Mouse (Mus musculus): ENCODE data around the gene Krt90. TPM values are rescaled to one million over a fixed set of nuclear protein-coding genes. Genes with fewer than 3 reads are reported as not detected.

Gene Krt90
- not detected in 2 replicates for polyA plus RNA-seq (2012; ENCODE audit: insufficient read depth, insufficient read length, missing spikeins)

DNA sequence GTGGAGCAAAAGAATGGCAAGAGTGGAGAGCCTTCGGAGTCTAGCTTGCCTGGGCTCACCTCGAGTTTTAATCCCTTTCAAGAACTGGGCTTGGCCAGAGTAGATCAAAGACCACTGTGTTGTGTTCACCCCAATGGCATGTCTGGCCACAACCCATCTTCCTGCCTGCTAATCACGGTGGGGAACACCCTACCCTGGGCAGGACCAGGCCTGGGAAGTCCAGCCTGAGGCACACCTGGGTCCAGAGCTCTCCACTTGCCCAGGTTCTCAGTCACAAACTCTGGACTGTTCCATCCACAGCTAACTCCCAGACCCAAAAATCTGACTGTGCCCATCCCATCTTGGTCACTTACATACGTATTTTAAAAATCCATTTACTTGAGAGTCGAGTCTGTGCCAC is at the start of gene Krt90:
TSS of gene Krt90 (minus strand) at position 101 of the 400 bp plus-strand sequence.
- Histone ChIP-seq H3K4me3 (ENCODE audit: insufficient read depth, low read depth, low read length) (no peak within 1 kb of the TSS), H3K27ac (replicated peaks; ENCODE audit: low read depth, low read length) (no peak within 1 kb of the TSS), H3K4me1 (ENCODE audit: control insufficient read depth, insufficient read depth, insufficient read length, low read length) (no peaks in the 10 kb centered on the region)

DNA sequence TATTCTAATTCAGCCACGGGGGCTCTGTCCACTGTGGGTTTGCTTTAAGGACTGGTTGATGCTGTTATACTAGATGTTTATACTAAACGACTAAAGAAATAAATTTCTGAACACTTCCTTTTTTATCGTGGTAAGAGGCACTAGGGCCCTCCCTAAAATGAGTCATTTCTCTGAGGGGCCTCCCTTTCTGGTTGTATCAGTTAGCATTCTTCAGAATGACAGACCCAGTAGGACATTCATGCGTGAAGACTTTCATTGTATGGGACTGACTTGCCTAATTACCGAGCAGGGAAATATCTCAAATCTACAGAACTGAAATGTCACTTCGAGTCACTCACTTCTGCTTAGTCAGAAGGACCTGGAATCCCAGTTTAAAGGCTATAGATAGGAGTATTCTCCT is 36.4 kb upstream of the Krt90 start:
- H3K4me1 ChIP-seq (ENCODE audit: control insufficient read depth, insufficient read depth, insufficient read length, low read length) = no peaks in the 10 kb centered on the region
- no peak overlapping the region for H3K4me3 ChIP-seq (ENCODE audit: insufficient read depth, low read depth, low read length)
- no peak overlapping the region for H3K27ac ChIP-seq (replicated peaks; ENCODE audit: low read depth, low read length)

DNA sequence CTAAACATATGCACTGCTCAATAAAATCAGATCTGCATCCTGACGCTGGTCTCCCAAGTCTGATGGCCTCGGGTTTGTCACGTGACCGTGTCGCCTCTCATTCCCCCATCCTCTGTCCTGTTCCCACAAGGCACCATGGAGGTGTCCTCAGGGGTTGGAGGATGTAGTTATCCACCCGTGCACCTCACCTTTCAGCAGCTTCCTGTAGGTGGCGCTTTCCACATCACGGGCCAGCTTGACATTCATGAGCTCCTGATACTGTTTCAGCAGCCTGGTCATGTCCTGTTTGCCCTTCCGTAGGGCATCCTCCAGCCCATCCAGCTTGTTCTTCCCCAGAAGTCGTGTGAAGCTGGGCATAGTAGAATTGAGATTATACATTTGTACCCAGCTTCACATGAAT is 25.5 kb upstream of the Krt90 start:
- H3K27ac ChIP-seq (replicated peaks; ENCODE audit: low read depth, low read length) = no peak overlapping the region
- H3K4me3 ChIP-seq (ENCODE audit: insufficient read depth, low read depth, low read length) = no peak overlapping the region
- no peaks in the 10 kb centered on the region for H3K4me1 ChIP-seq (ENCODE audit: control insufficient read depth, insufficient read depth, insufficient read length, low read length)

DNA sequence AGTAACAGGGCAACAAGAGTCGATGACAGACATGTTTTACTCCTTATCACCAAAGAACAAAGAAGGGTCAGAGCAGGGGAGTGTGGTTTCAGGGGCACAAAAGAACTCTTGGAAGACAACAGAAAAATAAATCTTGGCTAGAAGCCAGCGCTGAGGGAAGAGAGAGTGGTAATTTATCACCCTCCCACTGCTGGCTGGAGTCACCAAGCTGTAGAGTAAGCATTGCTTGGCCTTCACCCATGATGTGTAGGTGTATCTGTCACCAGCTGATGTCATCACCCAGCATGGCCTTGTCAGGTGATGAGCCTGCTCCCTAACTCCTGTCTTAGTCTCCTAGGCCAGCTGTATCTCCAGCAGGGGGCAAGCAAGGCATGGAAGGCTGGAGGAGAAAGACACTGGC is 21.7 kb upstream of the Krt90 start:
- Histone ChIP-seq H3K4me3 (ENCODE audit: insufficient read depth, low read depth, low read length) (no peak overlapping the region), H3K27ac (replicated peaks; ENCODE audit: low read depth, low read length) (no peak overlapping the region), H3K4me1 (ENCODE audit: control insufficient read depth, insufficient read depth, insufficient read length, low read length) (no peaks in the 10 kb centered on the region)

DNA sequence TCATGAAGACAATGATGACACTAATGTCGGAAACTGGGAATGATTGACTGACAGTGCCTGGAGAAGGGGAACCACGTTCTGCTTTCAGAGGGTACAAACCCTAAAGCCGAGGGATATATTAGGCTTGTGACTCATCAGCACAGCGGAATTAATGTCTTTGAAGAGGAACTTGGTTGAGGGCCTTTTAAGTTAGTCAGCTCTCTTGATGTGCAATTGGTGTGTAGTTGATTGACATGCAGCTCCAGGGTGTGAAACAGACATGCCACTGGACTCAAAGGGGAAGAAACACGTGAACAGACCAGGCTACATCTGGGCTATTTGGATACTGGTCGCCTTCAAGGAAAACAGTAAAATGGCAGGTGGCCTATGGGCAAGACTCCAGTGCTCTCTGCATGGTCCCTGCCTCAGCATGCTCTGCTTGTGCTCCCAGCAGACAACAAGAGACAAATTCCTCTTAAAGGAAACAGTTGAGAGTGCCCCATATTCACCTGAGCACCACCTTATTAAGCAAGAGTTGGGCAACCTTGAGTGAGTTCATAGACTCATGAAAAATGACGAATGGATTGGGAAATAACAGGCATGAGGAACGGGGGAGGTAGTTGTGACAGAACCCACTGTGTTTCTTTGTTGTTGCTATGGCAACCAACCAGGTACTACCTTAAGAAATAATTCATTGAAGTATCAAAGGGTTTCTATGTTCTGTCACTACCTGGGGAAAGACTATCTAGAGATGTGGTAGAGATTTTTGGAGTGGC is 20.6 kb upstream of the Krt90 start:
- no peak overlapping the region for H3K27ac ChIP-seq (replicated peaks; ENCODE audit: low read depth, low read length)
- H3K4me1 ChIP-seq (ENCODE audit: control insufficient read depth, insufficient read depth, insufficient read length, low read length) = no peaks in the 10 kb centered on the region
- H3K4me3 ChIP-seq (ENCODE audit: insufficient read depth, low read depth, low read length) = no peak overlapping the region

DNA sequence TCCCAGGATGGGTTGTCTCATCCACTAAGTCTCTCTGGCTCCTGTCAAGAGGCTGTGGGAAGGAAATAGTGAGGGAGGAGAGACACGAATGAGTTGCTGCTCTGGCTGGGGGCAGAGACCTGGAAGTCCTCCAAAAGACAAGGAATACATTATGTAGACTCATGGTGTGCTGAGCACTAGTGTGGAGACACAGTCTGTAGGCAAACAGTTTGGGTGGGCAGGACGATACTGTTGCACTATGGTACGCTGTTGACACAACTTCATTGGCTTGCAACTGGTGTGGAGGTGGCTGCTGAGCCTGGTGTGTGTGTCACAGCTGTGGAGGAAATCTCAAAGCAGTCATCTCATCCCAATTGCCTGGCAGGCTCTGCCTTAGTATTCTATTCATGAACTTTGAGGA is 19.0 kb upstream of the Krt90 start:
- H3K27ac ChIP-seq (replicated peaks; ENCODE audit: low read depth, low read length) = no peak overlapping the region
- H3K4me1 ChIP-seq (ENCODE audit: control insufficient read depth, insufficient read depth, insufficient read length, low read length) = no peaks in the 10 kb centered on the region
- H3K4me3 ChIP-seq (ENCODE audit: insufficient read depth, low read depth, low read length) = no peak overlapping the region

DNA sequence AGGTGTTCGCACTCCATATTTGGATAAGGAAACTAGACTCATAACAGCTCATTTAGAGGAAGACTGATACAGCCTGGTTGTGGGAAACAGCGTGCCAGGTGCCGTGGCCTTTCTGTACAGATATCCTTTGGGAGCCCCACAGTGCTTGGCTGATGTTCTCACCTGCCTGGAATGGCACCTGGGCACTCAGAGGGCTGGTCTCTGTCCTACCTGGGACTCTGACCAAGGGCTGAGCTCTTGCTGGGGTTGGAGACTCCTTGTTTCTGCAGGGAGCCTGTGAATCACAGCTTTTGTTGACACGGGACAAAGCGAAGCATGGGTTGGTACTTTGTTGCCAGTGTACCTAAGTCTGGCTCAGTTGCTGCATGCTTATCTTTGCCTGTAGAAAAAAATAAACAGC is 12.8 kb upstream of the Krt90 start:
- no peak overlapping the region for H3K4me3 ChIP-seq (ENCODE audit: insufficient read depth, low read depth, low read length)
- H3K27ac ChIP-seq (replicated peaks; ENCODE audit: low read depth, low read length) = no peak overlapping the region
- no peaks in the 10 kb centered on the region for H3K4me1 ChIP-seq (ENCODE audit: control insufficient read depth, insufficient read depth, insufficient read length, low read length)

DNA sequence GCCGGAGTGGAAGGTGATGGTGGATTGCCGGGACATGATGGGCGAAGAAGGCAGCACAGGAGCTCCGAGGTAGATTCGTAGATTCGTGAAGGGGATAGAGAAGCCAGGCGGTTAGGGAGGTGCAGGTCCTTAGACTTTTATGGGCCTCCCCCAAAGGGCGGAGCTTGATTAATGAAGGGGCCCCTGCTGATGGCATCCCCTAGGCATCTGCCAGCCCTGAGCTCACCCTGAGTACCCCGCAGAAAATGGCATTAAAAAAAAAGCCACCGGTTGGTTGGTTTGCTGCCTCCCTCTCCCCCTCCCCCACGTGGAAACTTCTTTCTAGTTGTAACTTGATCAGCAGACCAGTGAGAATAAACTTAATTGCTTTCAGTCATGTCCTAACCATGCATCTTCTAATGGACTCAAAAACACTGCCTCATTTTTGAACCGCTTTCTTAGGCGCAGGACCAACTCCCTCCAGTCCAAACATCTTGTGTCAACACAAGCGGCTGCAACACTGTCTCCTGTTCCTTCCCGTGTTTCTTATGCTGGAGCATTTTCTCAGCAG is 11.1 kb upstream of the Krt90 start, which contains the start of gene Krt75:
TSS of gene Krt75 (minus strand) at position 109 of the 550 bp plus-strand sequence.
- Histone ChIP-seq H3K4me1 (ENCODE audit: control insufficient read depth, insufficient read depth, insufficient read length, low read length) (no peaks in the 10 kb centered on the region), H3K27ac (replicated peaks; ENCODE audit: low read depth, low read length) (no peak within 1 kb of the TSS), H3K4me3 (ENCODE audit: insufficient read depth, low read depth, low read length) (no peak within 1 kb of the TSS)

DNA sequence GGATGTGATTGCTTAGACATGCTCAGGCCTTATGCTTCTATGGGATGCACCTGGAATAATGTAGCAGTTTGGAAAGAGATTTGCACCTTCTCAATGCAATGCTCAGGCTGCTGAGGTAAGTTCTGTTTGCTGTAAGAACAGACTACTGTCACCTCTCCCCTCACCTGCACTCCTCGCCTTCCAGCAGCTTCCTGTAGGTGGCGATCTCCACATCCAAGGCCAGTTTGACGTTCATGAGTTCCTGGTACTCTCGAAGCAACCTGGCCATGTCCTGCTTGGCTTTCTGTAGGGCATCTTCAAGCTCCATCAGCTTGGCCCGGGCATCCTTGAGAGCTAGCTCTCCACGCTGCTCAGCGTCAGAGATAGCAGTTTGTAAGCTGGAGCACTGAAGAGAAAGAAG is 5.0 kb upstream of the Krt90 start:
- Histone ChIP-seq H3K4me3 (ENCODE audit: insufficient read depth, low read depth, low read length) (no peak overlapping the region), H3K27ac (replicated peaks; ENCODE audit: low read depth, low read length) (no peak overlapping the region)

DNA sequence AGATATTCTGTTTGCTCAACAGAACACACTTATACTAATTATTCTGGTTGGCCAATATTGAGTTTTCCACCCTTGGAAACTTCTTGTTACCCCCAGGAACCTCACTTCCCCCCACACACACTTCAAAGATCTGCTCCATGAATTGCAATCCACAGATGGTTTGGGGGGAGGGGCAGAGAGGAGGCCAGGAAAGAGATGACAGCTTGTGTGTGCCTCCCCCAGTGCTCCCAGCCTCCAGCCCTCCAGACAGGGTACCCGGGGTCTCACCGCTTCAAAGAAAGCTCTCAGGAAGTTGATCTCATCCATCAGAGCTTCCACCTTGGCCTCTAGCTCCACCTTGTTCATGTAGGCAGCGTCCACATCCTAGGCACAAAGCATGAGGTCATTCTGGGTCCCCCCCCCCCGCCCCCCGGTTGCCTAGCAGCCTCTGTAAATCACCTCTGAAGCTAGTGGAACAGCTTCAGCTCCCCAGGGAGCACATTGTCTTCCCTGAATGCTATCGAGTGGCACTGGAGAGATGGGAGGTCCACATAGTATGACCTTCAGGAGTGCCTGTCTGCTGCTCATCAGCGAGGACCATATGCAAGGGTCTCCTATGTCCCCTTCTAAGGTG is 4.6 kb downstream of the Krt90 start:
- no peak overlapping the region for H3K27ac ChIP-seq (replicated peaks; ENCODE audit: low read depth, low read length)
- no peaks in the 10 kb centered on the region for H3K4me1 ChIP-seq (ENCODE audit: control insufficient read depth, insufficient read depth, insufficient read length, low read length)
- no peak overlapping the region for H3K4me3 ChIP-seq (ENCODE audit: insufficient read depth, low read depth, low read length)

More for the DNA sequence above, 5.0 kb upstream of the Krt90 start:
- no peaks in the 10 kb centered on the region for H3K4me1 ChIP-seq (ENCODE audit: control insufficient read depth, insufficient read depth, insufficient read length, low read length)

DNA sequence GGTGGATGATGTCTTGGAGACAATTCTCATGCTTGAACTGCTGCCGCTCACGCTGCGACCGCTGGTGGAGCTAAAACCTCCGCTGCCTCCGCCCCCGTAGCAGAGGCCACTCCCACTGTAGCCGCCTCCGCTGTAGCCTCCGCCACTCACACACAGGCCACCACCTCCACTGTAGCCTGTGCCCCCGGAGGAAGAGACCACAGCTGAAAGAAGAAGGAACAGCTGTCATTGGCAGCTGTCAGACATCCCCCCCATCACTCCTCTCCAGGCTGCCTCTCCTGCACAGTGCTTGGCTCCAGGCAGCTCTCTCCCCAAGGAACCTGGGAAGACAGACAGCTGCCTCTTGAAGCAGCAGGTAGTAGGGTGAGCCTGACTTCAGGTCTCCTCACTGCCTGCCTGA is 9.6 kb downstream of the Krt90 start:
- Histone ChIP-seq H3K4me3 (ENCODE audit: insufficient read depth, low read depth, low read length) (no peak overlapping the region), H3K4me1 (ENCODE audit: control insufficient read depth, insufficient read depth, insufficient read length, low read length) (no peaks in the 10 kb centered on the region), H3K27ac (replicated peaks; ENCODE audit: low read depth, low read length) (no peak overlapping the region)

DNA sequence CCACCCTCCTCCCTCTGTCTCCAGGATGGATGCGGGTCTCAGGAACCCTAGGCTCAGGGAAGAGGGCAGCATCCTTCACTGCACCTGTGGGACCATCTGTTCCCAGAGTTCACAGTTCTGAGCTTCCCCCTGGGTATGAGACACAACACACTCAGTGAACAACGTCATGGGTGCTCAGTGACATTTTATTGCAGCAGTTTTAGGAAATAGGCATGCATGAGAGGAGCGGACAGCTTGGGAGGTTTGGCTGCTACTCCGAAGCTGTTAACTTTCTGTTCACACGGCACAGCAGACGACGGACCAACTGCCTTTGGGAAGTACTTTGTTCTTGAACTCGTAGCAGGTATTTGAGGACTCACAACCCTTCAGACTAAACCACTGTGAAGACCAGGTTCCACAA is 10.6 kb downstream of the Krt90 start:
- H3K27ac ChIP-seq (replicated peaks; ENCODE audit: low read depth, low read length) = no peak overlapping the region
- H3K4me3 ChIP-seq (ENCODE audit: insufficient read depth, low read depth, low read length) = no peak overlapping the region
- H3K4me1 ChIP-seq (ENCODE audit: control insufficient read depth, insufficient read depth, insufficient read length, low read length) = no peaks in the 10 kb centered on the region

DNA sequence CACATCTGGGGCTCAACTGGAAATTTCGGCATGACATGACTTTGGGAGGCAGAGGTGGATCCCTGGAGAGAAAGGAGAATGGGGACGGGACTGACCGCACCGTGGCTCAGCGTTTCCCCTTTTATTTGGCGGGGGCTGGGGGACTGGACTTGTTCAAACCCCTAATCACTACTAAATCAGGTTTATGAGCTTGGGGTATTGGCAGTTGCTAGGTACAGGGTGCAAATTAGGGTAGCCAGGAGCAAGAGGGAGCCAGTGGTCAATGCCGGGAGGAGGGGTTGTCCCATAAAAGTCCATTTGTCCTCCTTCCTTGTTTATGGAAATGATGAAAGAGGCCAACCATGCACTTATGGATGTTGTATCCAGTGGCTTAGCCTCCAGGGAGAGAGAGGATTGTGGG is 12.2 kb downstream of the Krt90 start, which contains the start of gene Krt82:
TSS of gene Krt82 (minus strand) at position 101 of the 400 bp plus-strand sequence.
- no peak within 1 kb of the TSS for H3K27ac ChIP-seq (replicated peaks; ENCODE audit: low read depth, low read length)
- H3K4me1 ChIP-seq (ENCODE audit: control insufficient read depth, insufficient read depth, insufficient read length, low read length) = no peaks in the 10 kb centered on the region
- no peak within 1 kb of the TSS for H3K4me3 ChIP-seq (ENCODE audit: insufficient read depth, low read depth, low read length)

DNA sequence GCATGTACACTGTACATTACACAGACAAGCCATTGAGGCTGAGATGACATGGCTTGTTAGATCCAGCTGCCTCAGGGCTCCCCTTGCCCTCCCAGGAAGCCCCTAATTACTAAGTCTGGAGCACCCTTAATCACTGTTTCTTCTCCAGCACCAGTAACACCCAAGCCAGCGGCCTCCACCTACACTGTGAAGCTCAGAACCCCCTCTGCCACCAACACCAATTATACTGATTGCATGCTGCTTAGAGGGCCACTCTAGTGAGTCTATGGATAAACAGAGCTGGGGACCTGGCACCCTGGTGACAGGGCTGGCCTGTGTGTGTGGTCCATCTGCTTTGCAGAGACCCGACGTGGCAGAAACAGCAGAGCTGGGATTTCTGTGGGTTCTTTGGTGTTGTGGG is 18.3 kb downstream of the Krt90 start:
- Histone ChIP-seq H3K4me3 (ENCODE audit: insufficient read depth, low read depth, low read length) (no peak overlapping the region), H3K27ac (replicated peaks; ENCODE audit: low read depth, low read length) (no peak overlapping the region), H3K4me1 (ENCODE audit: control insufficient read depth, insufficient read depth, insufficient read length, low read length) (no peaks in the 10 kb centered on the region)

DNA sequence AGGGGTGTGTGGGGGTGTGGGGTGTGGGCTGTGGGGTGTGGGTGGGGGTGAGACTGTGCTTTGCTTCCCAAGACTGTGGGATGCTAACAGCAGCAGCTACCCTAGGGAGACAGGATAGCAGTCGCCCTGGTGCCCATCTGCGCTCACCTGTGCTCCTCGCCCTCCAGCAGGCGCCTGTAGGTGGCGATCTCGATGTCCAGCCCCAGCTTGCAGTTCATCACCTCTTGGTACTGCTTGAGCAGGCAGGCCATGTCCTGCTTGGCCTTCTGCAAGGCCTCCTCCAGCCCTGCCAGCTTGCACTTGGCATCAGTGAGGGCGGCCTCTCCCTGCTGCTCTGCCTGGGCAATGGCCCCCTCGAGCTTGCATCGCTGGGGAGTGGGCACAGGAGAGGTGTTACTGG is 20.2 kb downstream of the Krt90 start:
- Histone ChIP-seq H3K4me3 (ENCODE audit: insufficient read depth, low read depth, low read length) (no peak overlapping the region), H3K27ac (replicated peaks; ENCODE audit: low read depth, low read length) (no peak overlapping the region), H3K4me1 (ENCODE audit: control insufficient read depth, insufficient read depth, insufficient read length, low read length) (no peaks in the 10 kb centered on the region)

DNA sequence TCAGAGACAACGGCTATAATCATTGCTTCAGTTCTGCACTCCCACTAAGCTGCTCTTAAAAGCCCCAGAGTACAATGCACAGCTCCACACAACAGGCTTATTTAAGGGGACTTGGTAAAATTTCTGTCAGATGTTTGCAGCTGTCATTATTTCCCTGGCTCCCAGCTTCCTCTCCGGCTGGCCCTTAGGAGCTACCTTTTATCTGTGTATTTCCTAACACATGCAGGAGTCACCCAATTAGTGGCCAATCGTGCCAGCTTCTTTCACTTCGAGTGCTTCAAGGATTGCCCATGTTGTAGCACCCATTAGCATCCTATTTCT is 24.2 kb downstream of the Krt90 start:
- Histone ChIP-seq H3K27ac (replicated peaks; ENCODE audit: low read depth, low read length) (no peak overlapping the region), H3K4me1 (ENCODE audit: control insufficient read depth, insufficient read depth, insufficient read length, low read length) (no peaks in the 10 kb centered on the region), H3K4me3 (ENCODE audit: insufficient read depth, low read depth, low read length) (no peak overlapping the region)
